Mouse (Mus musculus) retina, adult 2 months (tissue): ENCODE measurements around the gene Rrp7a.
A peak's percentile ranks its signal among the peaks of the same experiment; 100 is the strongest.

Experiments used
- DNase-seq: peaks from one replicate; pipeline ENCODE4 v3.0.0-alpha.2; 2012; ENCODE audit warnings: low read depth, low spot score

Gene Rrp7a

GRCm38 (mm10) chr15:83111874-83112273 lies 10.7 kb downstream of the Rrp7a start:
- no peak for DNase-seq

GRCm38 (mm10) chr15:83111290-83111689 lies 11.3 kb downstream of the Rrp7a start:
- no peak for DNase-seq

- DNase-seq: no peak
Measured at GRCm38 (mm10) chr15:83107814-83108213, 14.8 kb downstream of the Rrp7a start.

GRCm38 (mm10) chr15:83106426-83106825 lies 16.2 kb downstream of the Rrp7a start:
- no peak for DNase-seq

- no peak for DNase-seq
Measured at GRCm38 (mm10) chr15:83103111-83103510, 19.5 kb downstream of the Rrp7a start.

GRCm38 (mm10) chr15:83100332-83100662 lies 22.3 kb downstream of the Rrp7a start:
- no peak for DNase-seq

GRCm38 (mm10) chr15:83099533-83100331 lies 22.9 kb downstream of the Rrp7a start:
- DNase-seq: peak; percentile 59

- DNase-seq: no peak
Measured at GRCm38 (mm10) chr15:83095950-83096349, 26.7 kb downstream of the Rrp7a start.

GRCm38 (mm10) chr15:83093687-83094086 lies 28.9 kb downstream of the Rrp7a start:
- no peak for DNase-seq

GRCm38 (mm10) chr15:83090874-83091273 lies 31.7 kb downstream of the Rrp7a start:
- DNase-seq: no peak

- no peak for DNase-seq
Measured at GRCm38 (mm10) chr15:83089429-83089605, 33.3 kb downstream of the Rrp7a start, which contains the start of gene Serhl. Gene Serhl, plus strand, starts transcription at chr15:83089506.

GRCm38 (mm10) chr15:83088495-83089428 lies 33.8 kb downstream of the Rrp7a start:
- no peak for DNase-seq

GRCm38 (mm10) chr15:83086636-83087328 lies 35.8 kb downstream of the Rrp7a start:
- no peak for DNase-seq

GRCm38 (mm10) chr15:83085901-83086300 lies 36.7 kb downstream of the Rrp7a start:
- DNase-seq: no peak

- no peak for DNase-seq
Measured at GRCm38 (mm10) chr15:83084022-83084640, 38.5 kb downstream of the Rrp7a start.

GRCm38 (mm10) chr15:83083530-83083929 lies 39.1 kb downstream of the Rrp7a start:
- no peak for DNase-seq

GRCm38 (mm10) chr15:83075607-83076525 lies 46.7 kb downstream of the Rrp7a start:
- no peak for DNase-seq

GRCm38 (mm10) chr15:83074179-83074578 lies 48.4 kb downstream of the Rrp7a start:
- DNase-seq: no peak

GRCm38 (mm10) chr15:83071752-83072151 lies 50.8 kb downstream of the Rrp7a start:
- DNase-seq: no peak

GRCm38 (mm10) chr15:83070942-83071341 lies 51.7 kb downstream of the Rrp7a start:
- no peak for DNase-seq

GRCm38 (mm10) chr15:83068270-83068669 lies 54.3 kb downstream of the Rrp7a start:
- no peak for DNase-seq
